Mouse (Mus musculus): ENCODE measurements around the gene Ncam1.

Ncam1 gene

DNA sequence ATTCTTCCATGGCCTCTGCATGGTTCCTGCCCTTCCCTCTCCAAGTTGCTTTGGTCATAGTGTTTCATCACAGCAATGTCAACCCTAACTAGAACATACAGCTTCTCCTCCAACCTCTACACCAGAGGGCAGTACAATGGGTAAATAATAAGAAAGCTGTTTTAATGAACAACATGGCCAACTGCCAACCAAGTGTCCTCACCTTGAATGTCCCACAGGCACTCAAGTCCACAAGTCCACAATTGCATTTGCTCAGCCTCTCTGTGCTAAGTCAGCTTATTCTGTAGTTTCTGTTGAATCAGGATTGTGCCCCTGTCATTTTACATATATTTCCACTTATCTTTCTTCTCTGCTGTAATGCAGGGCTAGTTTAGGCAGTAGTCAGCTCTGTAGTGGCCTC is 91.1 kb downstream of the Ncam1 start:
- CTCF ChIA-PET = no interaction called here
- POLR2A ChIA-PET = interaction anchor here in 1 of 4 experiments (1.2 kb wide), 1 partner anchor 8 kb away, joined by 3 read pairs; no protein-coding TSS in a partner anchor

DNA sequence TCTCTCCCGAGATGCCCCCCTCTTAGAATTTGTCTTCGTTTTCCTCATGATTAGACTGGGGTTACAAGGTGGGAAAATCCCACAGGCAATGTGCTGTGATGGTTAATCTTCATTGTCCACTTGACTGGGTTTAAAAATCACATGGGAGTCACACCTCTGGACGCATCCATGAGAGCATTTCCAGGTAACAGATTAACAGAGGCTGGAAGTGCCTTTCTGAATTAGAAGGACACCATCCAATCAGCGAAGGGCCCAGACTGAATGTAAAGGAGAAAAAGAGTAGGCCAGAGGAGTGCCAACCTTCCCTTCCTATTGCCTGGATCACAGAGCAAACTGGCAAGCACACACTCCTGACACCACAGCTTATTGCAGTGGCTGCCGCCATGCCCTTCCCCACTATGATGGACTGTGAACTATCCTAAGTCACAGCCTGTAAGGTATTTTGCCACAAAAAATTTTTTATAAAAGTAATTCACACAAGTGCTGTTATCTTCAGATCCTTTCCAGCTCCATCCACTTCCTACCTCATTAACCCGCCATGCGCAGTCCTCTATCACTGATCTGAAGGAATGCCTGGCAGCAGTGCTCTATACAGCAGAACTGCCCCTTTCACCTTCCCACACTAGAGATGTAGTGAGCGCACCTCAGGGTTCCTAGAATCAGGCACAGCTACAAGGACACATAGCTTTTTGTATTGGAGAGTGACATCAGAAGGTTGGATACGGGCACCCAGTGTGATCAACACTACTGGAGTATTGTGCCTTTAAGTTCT is 94.3 kb downstream of the Ncam1 start:
- CTCF ChIA-PET = no interaction called here
- POLR2A ChIA-PET = interaction anchor here in 1 of 4 experiments (1.5 kb wide), 1 partner anchor 8 kb away, joined by 4 read pairs; no protein-coding TSS in a partner anchor

DNA sequence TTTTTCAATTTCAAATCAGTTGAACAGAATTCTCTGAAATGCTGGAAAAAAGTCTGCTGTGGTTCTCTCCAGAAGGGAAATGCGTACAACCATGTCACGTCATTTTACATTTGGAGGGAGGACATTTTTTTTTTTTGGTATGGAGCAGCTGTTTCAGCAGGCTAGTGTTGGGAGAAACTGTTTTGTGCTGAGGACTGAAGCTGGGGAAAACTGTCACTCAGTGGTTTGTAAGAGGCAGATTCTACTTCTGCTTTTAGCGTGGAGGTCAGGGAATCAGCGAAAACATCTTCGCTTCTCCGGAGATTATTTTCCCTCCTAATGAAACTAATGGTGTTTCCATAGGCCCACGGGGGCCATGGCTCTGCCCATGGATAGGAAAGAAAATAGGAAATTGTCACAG is 103.4 kb downstream of the Ncam1 start:
- POLR2A ChIA-PET = interaction anchor here in 1 of 4 experiments (0.7 kb wide), 1 partner anchor 493 kb away, joined by 3 read pairs; no protein-coding TSS in a partner anchor

DNA sequence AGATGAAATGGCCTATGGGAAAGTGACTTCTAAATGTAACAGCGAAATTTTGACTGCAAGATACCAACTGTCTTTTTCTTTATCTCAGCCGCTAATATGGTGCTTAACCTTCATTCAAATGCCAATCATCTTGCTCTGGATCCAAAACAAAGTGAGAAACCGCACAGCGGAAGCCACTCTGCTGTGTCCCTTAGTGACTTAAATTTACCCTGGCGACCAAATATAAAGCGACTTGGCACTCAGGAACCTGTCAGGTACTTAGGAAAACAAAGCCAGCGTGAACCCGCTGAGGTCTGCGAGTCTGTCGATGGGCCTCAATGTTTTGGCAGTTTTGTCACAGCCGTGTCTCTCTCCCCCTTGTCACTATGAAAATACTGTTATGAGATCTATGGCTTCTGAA is 105.9 kb downstream of the Ncam1 start:
- ChIA-PET CTCF (no interaction called here), POLR2A (no interaction called here)

More for the DNA sequence above, 103.4 kb downstream of the Ncam1 start:
- CTCF ChIA-PET = no interaction called here

DNA sequence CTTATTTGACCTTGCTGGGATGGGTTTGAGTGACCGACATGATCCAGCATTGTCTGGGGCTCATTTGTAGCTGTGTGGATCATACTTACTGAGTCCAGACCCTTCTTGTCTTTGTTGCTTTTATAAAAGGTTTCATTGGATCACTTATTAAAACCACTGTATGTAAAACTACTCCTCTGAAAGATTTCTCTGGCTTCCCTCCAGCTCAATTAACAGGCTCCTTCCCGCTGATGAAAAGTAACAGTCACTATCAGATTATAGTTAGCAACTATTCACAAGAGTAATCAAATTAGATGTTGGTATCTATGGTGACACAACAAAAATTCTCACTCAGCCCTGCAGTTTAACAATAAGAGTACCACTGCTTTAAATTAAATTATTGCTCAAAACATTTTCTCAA is 107.4 kb downstream of the Ncam1 start:
- POLR2A ChIA-PET = no interaction called here
- CTCF ChIA-PET = no interaction called here

DNA sequence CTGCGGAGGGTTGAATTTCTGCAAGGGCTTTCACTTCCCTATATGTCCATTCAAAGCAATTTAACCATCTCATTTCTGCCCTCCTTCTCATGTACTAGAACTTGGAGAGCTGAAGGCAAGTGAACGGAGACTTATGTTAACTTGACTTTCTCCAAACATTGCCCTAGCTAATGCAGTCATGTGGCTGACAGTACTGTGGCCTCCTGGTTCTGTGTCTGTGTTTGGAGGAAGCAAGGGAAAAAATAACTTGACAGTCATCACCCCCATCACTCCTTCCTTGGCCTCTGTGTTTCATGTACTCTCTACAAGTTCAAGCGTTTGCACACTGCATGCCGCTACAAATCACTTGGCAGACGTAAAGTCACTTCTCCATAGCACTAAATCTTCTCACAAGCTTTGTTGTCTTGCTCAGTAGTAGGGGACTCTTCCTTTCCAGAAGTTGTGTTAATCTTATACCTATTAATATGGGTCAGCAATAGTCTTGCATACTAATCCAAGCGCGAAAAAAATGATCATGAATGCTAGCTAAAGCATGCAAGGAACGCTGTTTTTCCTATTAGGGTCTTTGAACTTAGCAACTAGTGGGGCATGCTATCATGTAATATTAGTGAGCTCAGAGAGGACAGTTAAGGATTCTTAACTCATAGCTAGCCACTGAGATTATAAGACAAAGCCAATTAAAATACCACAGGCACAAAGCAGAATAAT is 115.0 kb downstream of the Ncam1 start:
- ChIA-PET CTCF (no interaction called here), POLR2A (interaction anchor here in 1 of 4 experiments (1.4 to 1.6 kb wide), 2 partner anchors 10 to 12 kb away, joined by 3 read pairs; no protein-coding TSS in a partner anchor)

DNA sequence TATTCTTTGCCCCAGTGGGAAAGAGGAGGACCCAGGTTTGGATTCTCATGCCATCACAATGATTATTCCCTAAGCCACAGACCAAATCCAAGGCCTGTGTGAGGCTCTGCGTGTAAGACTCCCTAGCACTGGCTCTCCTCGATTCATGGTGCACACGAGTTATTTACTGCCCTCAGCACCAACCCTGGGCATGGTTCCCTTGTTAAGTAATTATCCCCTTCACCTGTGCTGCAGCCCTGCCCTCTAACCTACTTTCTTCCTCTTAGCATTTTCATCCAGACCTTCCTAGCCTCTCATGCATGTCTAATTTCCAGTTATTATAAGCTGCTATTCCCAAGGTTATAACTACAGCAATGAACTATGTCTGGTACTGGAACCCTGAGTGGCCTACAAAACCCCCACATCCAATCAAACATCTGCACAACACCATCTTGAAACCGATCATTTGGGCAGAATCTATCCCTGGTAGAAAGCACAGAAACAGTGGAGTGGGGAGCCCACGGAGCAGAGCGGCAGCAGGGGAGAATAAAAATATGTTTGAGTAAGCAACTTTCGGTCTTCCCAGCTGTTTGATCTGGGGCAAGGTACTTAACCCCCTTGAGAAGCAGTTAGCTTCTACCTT is 116.8 kb downstream of the Ncam1 start:
- ChIA-PET POLR2A (interaction anchor here in 1 of 4 experiments (1.6 kb wide), 1 partner anchor 9 kb away, joined by 5 read pairs; no protein-coding TSS in a partner anchor), CTCF (no interaction called here)

DNA sequence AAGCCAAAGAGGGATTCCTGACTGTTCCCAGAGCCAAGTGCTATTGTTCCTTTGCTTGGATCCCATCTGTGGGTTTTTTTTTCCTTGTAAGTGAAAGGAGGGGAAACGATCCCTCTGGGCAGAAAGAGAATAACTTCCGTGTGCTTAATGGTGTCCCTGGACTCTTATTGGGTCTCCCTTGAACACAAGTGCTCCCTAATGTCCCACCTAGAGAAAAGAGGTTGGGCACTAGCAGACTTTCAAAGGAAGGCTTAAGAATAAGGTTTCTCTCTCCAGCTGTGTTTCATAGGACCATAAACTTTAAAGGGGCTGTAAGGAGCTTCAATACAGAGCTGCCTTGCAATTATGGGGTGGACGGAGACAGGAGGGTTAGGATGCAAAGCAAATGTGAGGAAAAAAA is 119.5 kb downstream of the Ncam1 start:
- CTCF ChIA-PET = no interaction called here

DNA sequence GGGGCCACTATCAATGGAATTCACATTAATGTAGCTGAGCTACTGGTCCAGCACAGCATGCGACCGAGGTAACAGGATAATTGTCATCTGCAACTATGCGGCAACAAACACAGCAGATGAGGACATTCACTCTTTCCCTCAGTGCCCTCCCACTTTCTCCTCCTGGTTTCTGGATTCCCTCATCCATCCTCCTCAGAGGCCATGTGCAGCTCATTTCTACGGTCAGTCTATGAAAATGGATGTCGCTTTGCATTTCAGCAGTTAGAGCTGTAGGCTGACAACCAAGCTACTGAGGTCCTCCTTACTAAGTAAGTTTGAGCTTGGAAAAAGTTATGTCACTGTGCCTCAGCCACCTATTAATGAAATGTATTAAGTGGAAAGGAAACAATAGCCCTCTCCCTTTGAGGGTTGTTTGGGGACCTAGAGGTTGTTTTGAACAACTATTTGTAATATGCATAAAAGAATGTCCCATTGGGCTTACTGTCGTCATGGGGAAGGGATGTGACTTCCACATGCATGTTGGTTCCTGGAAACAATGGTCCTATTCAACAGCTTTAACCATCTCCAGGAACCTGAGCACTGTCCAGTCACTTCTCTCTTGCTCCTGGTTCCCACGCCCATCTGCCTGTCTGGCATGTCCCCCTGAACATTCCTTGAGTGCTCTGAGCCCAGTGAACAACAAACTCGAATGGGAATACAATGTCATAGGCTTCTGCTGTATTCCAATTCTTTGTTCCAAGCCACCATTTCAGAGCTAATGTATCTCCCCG is 122.8 kb downstream of the Ncam1 start:
- POLR2A ChIA-PET = interaction anchor here in 1 of 4 experiments (0.5 to 1.9 kb wide), 4 partner anchors 10 to 275 kb away, joined by 3 to 4 read pairs (median 3); no protein-coding TSS in a partner anchor
- CTCF ChIA-PET = interaction anchor here in 1 of 4 experiments (0.5 kb wide), 1 partner anchor 763 kb away, joined by 3 read pairs; no protein-coding TSS in a partner anchor

More for the DNA sequence above, 119.5 kb downstream of the Ncam1 start:
- POLR2A ChIA-PET = interaction anchor here in 1 of 4 experiments (0.8 kb wide), 1 partner anchor 8 kb away, joined by 4 read pairs; no protein-coding TSS in a partner anchor

DNA sequence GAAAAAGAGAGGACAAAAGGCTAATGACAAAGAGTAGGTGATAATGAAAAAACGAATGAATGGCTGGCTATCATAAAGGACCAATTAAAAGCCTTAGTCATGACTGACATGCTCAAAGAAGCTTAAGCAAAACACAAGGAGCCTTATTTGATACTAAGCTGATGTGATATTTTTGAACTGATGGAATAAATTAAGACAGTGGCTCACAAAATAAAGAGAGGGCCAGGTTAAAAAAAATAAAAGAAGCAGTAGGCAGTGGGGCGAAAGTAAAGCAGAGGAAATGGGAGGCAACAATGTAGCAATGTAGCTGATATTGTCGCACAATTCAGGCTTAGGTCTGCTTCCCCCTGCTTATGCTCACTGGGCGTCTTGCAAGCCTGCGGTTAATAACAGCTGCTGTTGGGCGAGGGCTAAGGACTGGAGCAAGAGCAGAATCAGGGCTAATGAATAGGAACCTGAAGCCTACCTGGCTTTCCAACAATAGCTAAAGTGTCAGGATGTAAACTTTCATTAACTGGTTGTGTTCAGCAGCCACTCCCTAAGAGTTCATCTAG is 126.0 kb downstream of the Ncam1 start:
- CTCF ChIA-PET = interaction anchor here in 1 of 4 experiments (0.6 kb wide), 1 partner anchor 707 kb away, joined by 5 read pairs; no protein-coding TSS in a partner anchor
- POLR2A ChIA-PET = interaction anchor here in 2 of 4 experiments (0.5 to 1.7 kb wide), 10 partner anchors 9 to 539 kb away, joined by 3 to 5 read pairs (median 3); no protein-coding TSS in a partner anchor

DNA sequence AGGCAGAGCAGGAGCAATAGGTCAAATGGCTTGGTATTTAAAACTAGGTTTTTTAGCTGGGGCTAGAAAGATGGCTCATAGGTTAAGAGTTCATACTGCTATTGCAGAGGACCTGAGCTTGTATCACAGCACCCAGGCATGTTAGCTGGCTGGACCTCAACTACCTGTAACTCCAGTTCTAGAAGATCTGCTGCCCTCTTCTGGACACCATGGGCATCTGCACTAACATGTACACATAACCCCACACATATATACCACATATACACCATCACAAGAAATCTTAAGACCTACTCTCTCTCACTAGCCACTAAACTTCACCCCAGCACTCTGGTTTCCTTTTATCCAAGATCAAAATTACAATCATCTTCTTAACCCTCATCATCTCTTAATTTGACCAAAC is 131.7 kb downstream of the Ncam1 start:
- ChIA-PET POLR2A (interaction anchor here in 1 of 4 experiments (1.7 kb wide), 1 partner anchor 20 kb away, joined by 3 read pairs; no protein-coding TSS in a partner anchor), CTCF (interaction anchor here in 2 of 4 experiments (0.5 to 0.7 kb wide), 5 partner anchors 96 to 589 kb away, joined by 3 read pairs; no protein-coding TSS in a partner anchor)

DNA sequence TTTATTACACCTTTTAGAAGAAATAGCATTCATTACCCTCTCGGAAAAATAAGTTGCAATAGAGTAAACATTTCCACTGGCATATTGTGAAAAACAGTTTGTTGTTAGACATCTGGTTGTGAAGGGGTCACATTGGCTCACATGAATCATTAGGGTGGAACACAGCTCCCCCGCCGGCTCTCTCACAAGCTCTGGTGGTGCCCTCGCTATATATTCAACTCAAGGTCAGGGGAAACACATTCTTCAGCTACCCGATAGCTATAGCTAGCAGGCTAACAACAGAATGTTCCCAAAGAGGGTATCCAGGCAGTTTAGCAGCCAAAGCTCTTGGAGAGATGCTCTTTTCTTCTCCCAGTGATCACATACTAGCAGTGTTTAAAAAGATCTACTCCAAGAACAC is 133.4 kb downstream of the Ncam1 start:
- POLR2A ChIA-PET = interaction anchor here in 1 of 4 experiments (1.1 kb wide), 2 partner anchors 10 to 12 kb away, joined by 3 to 4 read pairs; no protein-coding TSS in a partner anchor
- CTCF ChIA-PET = no interaction called here

DNA sequence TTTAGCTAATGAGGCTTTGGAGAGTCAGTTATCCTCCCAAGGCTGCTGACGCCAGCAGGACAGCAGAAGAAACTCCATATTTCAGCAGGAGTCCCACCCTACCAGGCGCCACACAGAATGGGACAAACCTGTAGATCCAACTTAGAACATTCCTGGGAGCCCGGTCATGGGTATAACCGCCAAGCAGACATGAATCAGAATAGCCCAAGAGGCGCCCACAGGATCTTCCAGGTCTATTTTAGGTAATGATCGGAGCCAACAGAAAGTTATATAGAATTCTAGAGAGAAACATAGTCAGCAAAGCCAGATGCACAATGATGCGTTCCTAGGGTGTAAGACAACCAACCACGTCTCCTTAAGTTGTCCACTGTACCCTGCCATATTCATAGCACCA is 134.8 kb downstream of the Ncam1 start:
- ChIA-PET POLR2A (no interaction called here), CTCF (interaction anchor here in 2 of 4 experiments (0.6 kb wide), 2 partner anchors 145 to 266 kb away, joined by 3 read pairs; no protein-coding TSS in a partner anchor)

DNA sequence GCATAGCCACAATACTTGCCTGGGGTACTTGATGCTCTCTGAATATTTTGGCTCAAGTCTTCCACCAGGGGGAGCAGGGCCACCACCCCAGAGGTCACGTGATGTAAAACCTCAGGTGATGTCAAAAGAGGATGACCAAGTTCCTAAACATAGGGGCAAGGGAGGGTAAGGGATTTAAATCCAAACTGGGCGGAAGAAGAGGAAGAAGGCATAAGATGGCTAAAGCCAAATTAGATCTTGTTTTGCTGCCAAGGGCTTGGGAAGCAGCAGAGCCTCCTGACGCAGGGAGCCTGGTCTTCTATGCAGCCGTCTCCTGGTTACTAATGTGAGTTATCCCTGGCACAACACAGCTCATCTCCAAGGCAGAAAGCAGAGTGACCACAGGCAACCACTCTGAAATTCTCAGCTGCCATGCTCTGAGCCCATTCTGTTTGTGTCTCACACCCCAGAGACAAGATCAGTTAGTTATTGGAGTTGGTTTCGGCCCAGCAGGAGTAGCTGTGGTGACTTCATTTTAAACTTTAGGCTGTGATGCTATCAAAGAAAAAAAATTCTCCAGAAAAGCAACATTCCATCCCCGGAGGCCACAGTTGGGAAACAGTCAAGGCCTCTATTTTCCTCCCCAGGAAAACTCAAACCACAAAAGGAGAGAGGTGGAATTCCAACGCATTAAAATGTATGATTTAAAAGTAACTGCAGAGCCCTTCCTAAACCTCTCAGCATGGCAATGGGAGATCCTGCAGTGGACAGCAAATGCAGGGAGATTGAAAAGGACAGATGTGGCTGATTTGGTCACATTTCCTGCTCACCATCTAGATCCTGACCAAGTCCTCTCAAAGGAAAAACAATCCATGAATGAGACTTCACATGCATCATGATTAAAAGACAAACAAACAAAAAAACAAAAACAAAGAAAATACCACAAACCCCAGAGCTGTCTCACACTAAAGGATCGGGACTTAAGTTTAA is 135.5 kb downstream of the Ncam1 start:
- ChIA-PET POLR2A (no interaction called here), CTCF (interaction anchor here in 1 of 4 experiments (0.6 to 0.8 kb wide), 2 partner anchors 146 to 713 kb away, joined by 3 to 4 read pairs; no protein-coding TSS in a partner anchor)

DNA sequence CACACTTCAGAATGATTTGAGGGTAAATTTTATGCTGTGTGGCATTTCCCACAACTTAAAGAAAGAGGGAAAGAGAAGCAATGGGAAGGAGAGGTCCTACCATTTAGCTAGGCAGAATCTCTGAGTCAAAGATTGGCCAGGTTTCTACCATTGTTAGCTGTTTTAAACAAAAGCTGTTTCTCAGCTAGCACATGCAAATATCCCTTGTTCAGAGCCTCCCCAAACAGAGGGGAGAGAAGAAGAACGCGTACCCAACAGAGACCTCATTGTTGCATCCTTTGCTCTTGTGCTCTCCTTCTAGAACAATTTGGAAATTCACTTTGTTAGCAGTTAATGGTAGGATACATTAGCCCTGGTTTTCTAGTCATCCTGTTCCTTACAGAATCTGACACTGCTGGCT is 137.2 kb downstream of the Ncam1 start:
- POLR2A ChIA-PET = interaction anchor here in 1 of 4 experiments (0.6 kb wide), 1 partner anchor 212 kb away, joined by 3 read pairs; no protein-coding TSS in a partner anchor
- CTCF ChIA-PET = no interaction called here

DNA sequence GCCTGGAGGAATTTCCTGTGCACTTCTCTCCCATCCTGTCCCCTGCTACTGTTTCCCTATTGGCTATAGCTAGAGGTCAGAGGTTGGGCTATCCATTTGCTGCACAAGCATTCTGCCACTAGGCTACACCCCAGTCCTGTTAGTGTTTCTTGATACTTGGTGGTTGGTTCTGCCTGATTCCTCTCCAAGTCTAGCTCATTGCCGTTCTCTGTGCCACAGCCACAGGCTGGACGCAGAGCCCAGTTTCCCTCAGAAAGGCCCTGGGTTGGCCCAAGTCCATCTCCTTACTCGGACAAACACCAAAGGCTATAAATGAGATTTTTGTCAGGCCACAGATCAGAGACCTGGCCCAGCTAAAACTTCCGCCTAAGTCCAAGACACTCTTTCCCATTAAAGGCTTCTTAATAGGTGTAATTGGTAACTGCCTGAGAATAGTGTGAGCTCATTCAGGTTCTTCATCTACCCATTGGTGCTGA is 140.3 kb downstream of the Ncam1 start:
- CTCF ChIA-PET = interaction anchor here in 2 of 4 experiments (0.6 to 1.0 kb wide), 3 partner anchors 16 to 513 kb away, joined by 3 read pairs; no protein-coding TSS in a partner anchor

More for the DNA sequence above, 140.3 kb downstream of the Ncam1 start:
- POLR2A ChIA-PET = interaction anchor here in 1 of 4 experiments (0.9 to 1.1 kb wide), 3 partner anchors 13 to 139 kb away, joined by 3 read pairs; no protein-coding TSS in a partner anchor

All from embryonic stem cell, embryonic (primary cell).